Mouse (Mus musculus): Measurements from ENCODE around the gene Fyn. TPM values are rescaled to one million over a fixed set of nuclear protein-coding genes. Genes with fewer than 3 reads are reported as not detected.

The Fyn gene
- polyA plus RNA-seq, 1 experiment from 2014 or later, result 44.3 TPM

- H3K27ac ChIP-seq (ENCODE audit: low read depth, low read length), result no peak overlapping the region
- no peak overlapping the region for H3K9ac ChIP-seq (ENCODE audit: low read length)
- no peaks in the 10 kb centered on the region for H3K36me3 ChIP-seq (ENCODE audit: control insufficient read depth, insufficient read depth, low read length)
- WGBS, result 64% methylated on average over 8 of the region's 8 CpGs
- H3K4me3 ChIP-seq (ENCODE audit: low read depth, low read length), result no peak overlapping the region
- DNase-seq (ENCODE audit: low spot score, missing footprints) (peak; percentile 83), ATAC-seq (ENCODE audit: low FRiP score) (no peak; the same call in 1 of the 2 replicates)
- no peaks in the 10 kb centered on the region; the same call in 1 of the 2 replicates for H3K9me3 ChIP-seq (ENCODE audit: control insufficient read depth, low read length)
- H3K4me2 ChIP-seq, result no peak overlapping the region
- no peaks in the 10 kb centered on the region; the same call in 1 of the 2 replicates for H3K27me3 ChIP-seq (ENCODE audit: control insufficient read depth, insufficient read depth, low read length)
- H3K4me1 ChIP-seq (ENCODE audit: control insufficient read depth, insufficient read depth, low read length), result peaks cover 4% of the 10 kb centered on the region
These were observed 219.5 kb downstream of the Fyn start for GRCm38 (mm10) chr10:39587973-39588746.

DNA sequence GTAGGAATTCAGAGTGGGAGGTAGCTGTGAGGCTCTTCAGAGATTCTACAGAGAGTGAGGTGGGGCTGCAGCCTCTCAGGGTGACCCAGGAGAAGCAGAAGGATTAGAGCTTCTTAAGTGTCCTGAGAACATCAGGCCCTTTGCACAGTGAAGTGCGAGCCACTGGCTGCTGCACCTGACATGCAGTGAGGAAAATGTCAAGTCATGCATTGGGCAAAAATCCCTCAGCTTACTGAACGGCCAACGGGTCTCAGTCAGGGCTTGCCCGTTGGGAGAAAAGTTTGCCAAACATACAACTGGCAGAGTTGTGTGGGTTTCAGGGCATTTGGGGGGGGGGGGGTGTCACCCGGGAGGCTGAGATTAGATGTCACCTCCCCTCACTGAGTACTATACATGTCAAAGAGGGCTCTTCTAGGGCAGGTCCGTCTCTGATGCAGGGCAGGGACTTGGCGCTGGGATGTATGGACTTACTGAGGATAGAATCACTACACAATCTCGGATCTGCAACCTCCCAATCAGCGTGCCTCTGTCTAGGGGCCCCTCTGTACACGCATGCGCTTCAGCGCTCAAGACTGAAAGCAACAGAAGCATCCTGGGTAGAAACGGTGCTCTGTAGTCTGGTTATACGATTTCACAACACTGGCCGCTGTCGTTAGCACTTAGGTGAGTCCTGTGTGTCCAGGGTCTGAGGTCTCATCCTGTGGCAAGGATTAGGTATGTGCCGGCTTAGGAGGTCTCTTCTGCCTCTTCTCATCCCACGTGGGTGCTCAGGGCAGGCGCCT is 221.3 kb downstream of the Fyn start:
- 81% methylated on average over 19 of the region's 19 CpGs for whole genome bisulfite sequencing
- DNase-seq (ENCODE audit: low spot score, missing footprints), result peak; percentile 61

DNA sequence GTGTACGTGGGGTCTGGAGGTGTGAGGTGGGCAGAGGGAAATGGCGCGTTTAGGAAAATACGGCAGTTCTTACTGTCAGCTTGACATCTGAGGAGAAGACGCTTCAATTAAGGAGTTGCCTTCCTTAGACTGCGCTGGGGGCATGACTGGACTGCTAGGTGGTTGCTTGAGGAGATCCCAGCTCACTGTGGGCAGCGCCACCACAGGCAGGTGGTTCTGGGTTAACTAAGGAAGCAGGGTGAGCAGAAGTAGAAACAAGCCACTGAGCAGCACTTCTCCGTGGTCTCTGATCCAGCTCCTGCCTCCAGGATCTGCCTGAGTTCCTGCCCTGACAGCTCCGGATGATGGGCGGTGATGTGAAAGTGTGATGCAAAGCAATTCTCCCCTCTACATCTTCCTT is 222.0 kb downstream of the Fyn start:
- no peak overlapping the region for H3K4me2 ChIP-seq
- DNase-seq (ENCODE audit: low spot score, missing footprints), result peak; percentile 72
- no peak for ATAC-seq (ENCODE audit: low FRiP score)
- peaks cover 4% of the 10 kb centered on the region for H3K4me1 ChIP-seq (ENCODE audit: control insufficient read depth, insufficient read depth, low read length)
- no peak overlapping the region for H3K9ac ChIP-seq (ENCODE audit: low read length)
- H3K27me3 ChIP-seq (ENCODE audit: control insufficient read depth, insufficient read depth, low read length), result no peaks in the 10 kb centered on the region; the same call in 1 of the 2 replicates
- H3K9me3 ChIP-seq (ENCODE audit: control insufficient read depth, low read length), result no peaks in the 10 kb centered on the region; the same call in 1 of the 2 replicates
- no peaks in the 10 kb centered on the region for H3K36me3 ChIP-seq (ENCODE audit: control insufficient read depth, insufficient read depth, low read length)
- 91% methylated on average over 10 of the region's 10 CpGs for WGBS
- no peak overlapping the region for H3K4me3 ChIP-seq (ENCODE audit: low read depth, low read length)
- H3K27ac ChIP-seq (ENCODE audit: low read depth, low read length), result no peak overlapping the region

More for the DNA sequence above, 221.3 kb downstream of the Fyn start:
- no peak overlapping the region for H3K9ac ChIP-seq (ENCODE audit: low read length)
- H3K4me3 ChIP-seq (ENCODE audit: low read depth, low read length), result no peak overlapping the region
- no peak overlapping the region for H3K4me2 ChIP-seq
- no peaks in the 10 kb centered on the region; the same call in 1 of the 2 replicates for H3K27me3 ChIP-seq (ENCODE audit: control insufficient read depth, insufficient read depth, low read length)
- H3K27ac ChIP-seq (ENCODE audit: low read depth, low read length), result no peak overlapping the region
- peaks cover 4% of the 10 kb centered on the region for H3K4me1 ChIP-seq (ENCODE audit: control insufficient read depth, insufficient read depth, low read length)
- H3K36me3 ChIP-seq (ENCODE audit: control insufficient read depth, insufficient read depth, low read length), result no peaks in the 10 kb centered on the region
- no peaks in the 10 kb centered on the region; the same call in 1 of the 2 replicates for H3K9me3 ChIP-seq (ENCODE audit: control insufficient read depth, low read length)
- ATAC-seq (ENCODE audit: low FRiP score), result no peak

- Histone ChIP-seq H3K9ac (ENCODE audit: low read length) (no peak overlapping the region), H3K4me3 (ENCODE audit: low read depth, low read length) (no peak overlapping the region), H3K9me3 (ENCODE audit: control insufficient read depth, low read length) (no peaks in the 10 kb centered on the region; the same call in 1 of the 2 replicates), H3K36me3 (ENCODE audit: control insufficient read depth, insufficient read depth, low read length) (no peaks in the 10 kb centered on the region), H3K4me2 (no peak overlapping the region), H3K4me1 (ENCODE audit: control insufficient read depth, insufficient read depth, low read length) (peaks cover 4% of the 10 kb centered on the region), H3K27me3 (ENCODE audit: control insufficient read depth, insufficient read depth, low read length) (no peaks in the 10 kb centered on the region; the same call in 1 of the 2 replicates), H3K27ac (ENCODE audit: low read depth, low read length) (no peak overlapping the region)
- 22% methylated on average over 4 of the region's 4 CpGs for WGBS
- ATAC-seq (ENCODE audit: low FRiP score), result no peak
- peak; percentile 65 for DNase-seq (ENCODE audit: low spot score, missing footprints)
These were observed 223.8 kb downstream of the Fyn start for GRCm38 (mm10) chr10:39592501-39592900.

- H3K27me3 ChIP-seq (ENCODE audit: control insufficient read depth, insufficient read depth, low read length), result no peaks in the 10 kb centered on the region; the same call in 1 of the 2 replicates
- no peaks in the 10 kb centered on the region; the same call in 1 of the 2 replicates for H3K9me3 ChIP-seq (ENCODE audit: control insufficient read depth, low read length)
- H3K4me2 ChIP-seq, result no peak overlapping the region
- no peaks in the 10 kb centered on the region for H3K4me1 ChIP-seq (ENCODE audit: control insufficient read depth, insufficient read depth, low read length)
- no peaks in the 10 kb centered on the region for H3K36me3 ChIP-seq (ENCODE audit: control insufficient read depth, insufficient read depth, low read length)
- no peak overlapping the region for H3K27ac ChIP-seq (ENCODE audit: low read depth, low read length)
- no peak overlapping the region for H3K9ac ChIP-seq (ENCODE audit: low read length)
- DNase-seq (ENCODE audit: low spot score, missing footprints), result no peak
- ATAC-seq (ENCODE audit: low FRiP score), result no peak
- no peak overlapping the region for H3K4me3 ChIP-seq (ENCODE audit: low read depth, low read length)
- 52% methylated on average over 1 of the region's 1 CpGs for WGBS
These were observed 226.1 kb downstream of the Fyn start for GRCm38 (mm10) chr10:39594716-39595115.

- no peaks in the 10 kb centered on the region for H3K27me3 ChIP-seq (ENCODE audit: control insufficient read depth, insufficient read depth, low read length)
- H3K4me3 ChIP-seq (ENCODE audit: low read depth, low read length), result no peak overlapping the region
- no peak overlapping the region for H3K9ac ChIP-seq (ENCODE audit: low read length)
- H3K36me3 ChIP-seq (ENCODE audit: control insufficient read depth, insufficient read depth, low read length), result no peaks in the 10 kb centered on the region
- DNase-seq (ENCODE audit: low spot score, missing footprints) (peak; percentile 45), ATAC-seq (ENCODE audit: low FRiP score) (no peak)
- no peak overlapping the region for H3K27ac ChIP-seq (ENCODE audit: low read depth, low read length)
- no peak overlapping the region for H3K4me2 ChIP-seq
- no peaks in the 10 kb centered on the region for H3K4me1 ChIP-seq (ENCODE audit: control insufficient read depth, insufficient read depth, low read length)
- WGBS, result 83% methylated on average over 3 of the region's 3 CpGs
- no peaks in the 10 kb centered on the region; the same call in 1 of the 2 replicates for H3K9me3 ChIP-seq (ENCODE audit: control insufficient read depth, low read length)
These were observed 227.2 kb downstream of the Fyn start for GRCm38 (mm10) chr10:39595862-39596261.

- Histone ChIP-seq H3K27ac (ENCODE audit: low read depth, low read length) (no peak overlapping the region), H3K27me3 (ENCODE audit: control insufficient read depth, insufficient read depth, low read length) (no peaks in the 10 kb centered on the region), H3K36me3 (ENCODE audit: control insufficient read depth, insufficient read depth, low read length) (no peaks in the 10 kb centered on the region), H3K4me2 (no peak overlapping the region), H3K4me3 (ENCODE audit: low read depth, low read length) (no peak overlapping the region), H3K9me3 (ENCODE audit: control insufficient read depth, low read length) (no peaks in the 10 kb centered on the region; the same call in 1 of the 2 replicates), H3K9ac (ENCODE audit: low read length) (peak overlapping the region; percentile 7; the same call in 1 of the 2 replicates), H3K4me1 (ENCODE audit: control insufficient read depth, insufficient read depth, low read length) (no peaks in the 10 kb centered on the region)
- ATAC-seq (ENCODE audit: low FRiP score), result no peak
- 59% methylated on average over 9 of the region's 9 CpGs for WGBS
- DNase-seq (ENCODE audit: low spot score, missing footprints), result no peak
These were observed 228.6 kb downstream of the Fyn start for GRCm38 (mm10) chr10:39597116-39597791.

DNA sequence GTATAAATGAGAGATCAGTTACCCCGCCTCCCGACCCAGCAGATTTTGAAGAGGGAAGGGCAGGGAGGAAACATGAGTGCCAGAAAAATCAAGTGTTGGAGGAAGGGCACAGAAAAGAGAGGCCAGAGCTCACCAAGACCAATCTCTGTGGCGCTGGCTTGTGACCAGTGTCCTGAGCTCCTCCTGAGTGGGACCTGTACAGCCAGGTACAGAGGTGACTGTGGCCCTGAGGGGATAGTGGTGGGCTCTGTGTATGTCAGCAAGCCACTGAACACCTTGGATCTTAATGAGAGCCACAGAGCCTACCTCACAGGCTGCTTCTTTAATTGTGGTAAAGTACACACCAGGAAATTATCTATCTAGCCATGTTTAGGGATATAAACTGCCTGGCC is 229.1 kb downstream of the Fyn start:
- no peak overlapping the region for H3K4me2 ChIP-seq
- DNase-seq (ENCODE audit: low spot score, missing footprints), result no peak
- no peaks in the 10 kb centered on the region for H3K36me3 ChIP-seq (ENCODE audit: control insufficient read depth, insufficient read depth, low read length)
- H3K9ac ChIP-seq (ENCODE audit: low read length), result no peak overlapping the region
- no peak for ATAC-seq (ENCODE audit: low FRiP score)
- no peaks in the 10 kb centered on the region for H3K27me3 ChIP-seq (ENCODE audit: control insufficient read depth, insufficient read depth, low read length)
- H3K4me1 ChIP-seq (ENCODE audit: control insufficient read depth, insufficient read depth, low read length), result no peaks in the 10 kb centered on the region
- no peak overlapping the region for H3K27ac ChIP-seq (ENCODE audit: low read depth, low read length)
- WGBS, result 63% methylated on average over 3 of the region's 3 CpGs
- no peaks in the 10 kb centered on the region; the same call in 1 of the 2 replicates for H3K9me3 ChIP-seq (ENCODE audit: control insufficient read depth, low read length)
- no peak overlapping the region for H3K4me3 ChIP-seq (ENCODE audit: low read depth, low read length)

All from midbrain, embryonic 11.5 days (tissue).